Mouse (Mus musculus) CD8-positive naive resting alpha-beta T cell, adult 57 days (primary cell): ENCODE measurements around the gene Nlgn1. TPM values are rescaled to one million over a fixed set of nuclear protein-coding genes. Genes with fewer than 3 reads are reported as not detected.

Experiments used
- total RNA-seq: library from RNA; stranded (reverse); gene quantifications from one replicate; pipeline ENCODE4 v1.2.4, GENCODE M21; 2023

Gene Nlgn1
- not detected for total RNA-seq

GRCm38 (mm10) chr3:26332400-26333238, at the start of gene Nlgn1:
TSS of gene Nlgn1 (minus strand) at chr3:26332460.

